In genomic region chr16:49847224-49848003, GRCm38 (mm10) we compare ENCODE assay signal across 19 mouse cellular contexts. TPM values are rescaled to one million over a fixed set of nuclear protein-coding genes. Genes with fewer than 3 reads are reported as not detected.
DNase-seq lines count a peak whose midpoint lies in the region; ATAC-seq and TF ChIP-seq lines count a peak whose summit lies in the region.
"Had no signal": no experiment of that assay in that cellular context is flagged by ENCODE, and none has a peak within 500 bp of the region (broad histone marks: within the 10 kb centered on the region; RNA-seq: fewer than 3 reads in every experiment).

No protein-coding gene starts in this region.

- in situ Hi-C loops in CH12.LX (cut with MboI; ENCODE audit: low pct_ligation_motif_present, low pct_unique_long_range_greater_than_20kb, low sequenced_read_pairs), result no loop called here

- H3K4me3 ChIP-seq in CH12.LX (replicated peaks in 1 of 3; ENCODE audit: low read depth in 2 of 3, low read length in 2 of 3, poor library complexity in 1 of 3), result peak overlapping the region in 1 of 3 experiments; percentile 18
- H3K4me3 ChIP-seq in megakaryocyte, embryonic 14.5 days (replicated peaks), result peak overlapping the region; percentile 82
- H3K4me3 ChIP-seq in forebrain, embryonic 13.5 days, result no peak overlapping the region
- H3K4me3 ChIP-seq: heart, embryonic 15.5 days; hindbrain, embryonic 10.5 days; layer of hippocampus, adult 2 months; midbrain, embryonic 15.5 days had no signal

- DNase-seq in CH12.LX (ENCODE audit: extremely low read depth), result peak; percentile 46
- peak; percentile 74 for DNase-seq in thymus, postnatal 14 days
- DNase-seq in neural tube, embryonic 10.5 days (ENCODE audit: extremely low spot score, low spot score), result no peak
- no peak for DNase-seq in frontal cortex, postnatal 10 days (ENCODE audit: low spot score in 2 of 2)
- DNase-seq: adrenal gland, postnatal 10 days; cerebellum, postnatal 14 days; embryo, embryonic 11 days; kidney, adult 11 months; layer of hippocampus, postnatal 36 days had no signal

- H3K27me3 ChIP-seq in CH12.LX (replicated peaks), result no peaks in the 10 kb centered on the region
- H3K27me3 ChIP-seq in megakaryocyte, embryonic 14.5 days (replicated peaks), result no peaks in the 10 kb centered on the region
- H3K27me3 ChIP-seq in forebrain, embryonic 13.5 days, result no peaks in the 10 kb centered on the region
- H3K27me3 ChIP-seq: heart, embryonic 15.5 days; midbrain, embryonic 15.5 days had no signal

- H3K79me2 ChIP-seq in CH12.LX (replicated peaks; ENCODE audit: control insufficient read depth, extremely low read depth, insufficient read depth, poor library complexity, severe bottlenecking), result no peaks in the 10 kb centered on the region

- 0 out of 2 replicates have a peak, but pooled peaks have one; percentile 26 for ATAC-seq in common myeloid progenitor, adult 5-6 weeks (replicated peaks; ENCODE audit: low read depth, poor library complexity, severe bottlenecking)
- no peak for ATAC-seq in forebrain, embryonic 13.5 days
- ATAC-seq: hindbrain, postnatal 0 days; midbrain, embryonic 15.5 days; Patski had no signal

- TF ChIP-seq CTCF in CH12.LX (conservative IDR thresholded peaks at IDR 0.05 in 1 of 2, IDR thresholded peaks at IDR 0.05 in 1 of 2; ENCODE audit: low read depth in 2 of 2, low read length in 2 of 2), result no peak

- no peak overlapping the region for H3K9ac ChIP-seq in CH12.LX (ENCODE audit: insufficient read depth, low read depth)
- no peak overlapping the region for H3K9ac ChIP-seq in forebrain, embryonic 13.5 days
- H3K9ac ChIP-seq: heart, embryonic 15.5 days; midbrain, embryonic 15.5 days had no signal

- no peak for TF ChIP-seq EP300 in CH12.LX (IDR thresholded peaks at IDR 0.05; ENCODE audit: low read length)

- TF ChIP-seq POLR2A in CH12.LX (IDR thresholded peaks at IDR 0.05; ENCODE audit: low read depth, low read length), result no peak

- H3K9me3 ChIP-seq in CH12.LX (replicated peaks; ENCODE audit: low read length), result no peaks in the 10 kb centered on the region
- H3K9me3 ChIP-seq in megakaryocyte, embryonic 14.5 days, result no peaks in the 10 kb centered on the region
- no peaks in the 10 kb centered on the region for H3K9me3 ChIP-seq in forebrain, embryonic 13.5 days (replicated peaks)
- H3K9me3 ChIP-seq: heart, embryonic 15.5 days; hindbrain, embryonic 10.5 days; midbrain, embryonic 15.5 days had no signal

- H3K4me1 ChIP-seq in CH12.LX (ENCODE audit: control insufficient read depth in 1 of 2, insufficient read depth in 2 of 2), result peaks cover 17 to 37% of the 10 kb centered on the region in 2 experiments
- H3K4me1 ChIP-seq in megakaryocyte, embryonic 14.5 days, result peaks cover 90% of the 10 kb centered on the region
- no peaks in the 10 kb centered on the region for H3K4me1 ChIP-seq in forebrain, embryonic 13.5 days
- H3K4me1 ChIP-seq: heart, embryonic 15.5 days; hindbrain, embryonic 10.5 days; midbrain, embryonic 15.5 days had no signal

- dilution Hi-C loops in CH12.LX (cut with MboI; ENCODE audit: extremely low pct_ligation_motif_present, extremely low pct_unique_long_range_greater_than_20kb, low sequenced_read_pairs), result no loop called here

- no peak overlapping the region for H3K27ac ChIP-seq in CH12.LX (ENCODE audit: insufficient read depth, low read depth)
- H3K27ac ChIP-seq in forebrain, embryonic 13.5 days, result no peak overlapping the region
- H3K27ac ChIP-seq: heart, embryonic 15.5 days; hindbrain, embryonic 10.5 days; hindbrain, postnatal 0 days; layer of hippocampus, adult 2 months; macrophage; midbrain, embryonic 15.5 days had no signal

- peak overlapping the region; percentile 48 for H3K4me2 ChIP-seq in CH12.LX (ENCODE audit: insufficient read depth, low read depth, poor library complexity, severe bottlenecking)
- no peak overlapping the region for H3K4me2 ChIP-seq in forebrain, embryonic 13.5 days
- H3K4me2 ChIP-seq: heart, embryonic 15.5 days; midbrain, embryonic 15.5 days had no signal

- no peak for TF ChIP-seq RAD21 in CH12.LX (IDR thresholded peaks at IDR 0.05; ENCODE audit: low read depth, low read length)

- no peaks in the 10 kb centered on the region for H3K36me3 ChIP-seq in CH12.LX (replicated peaks in 1 of 2; ENCODE audit: control insufficient read depth in 1 of 2, insufficient read depth in 1 of 2, low read length in 1 of 2)
- peaks cover 4% of the 10 kb centered on the region for H3K36me3 ChIP-seq in megakaryocyte, embryonic 14.5 days (replicated peaks; ENCODE audit: low read length)
- no peaks in the 10 kb centered on the region for H3K36me3 ChIP-seq in forebrain, embryonic 13.5 days (ENCODE audit: poor library complexity, severe bottlenecking)
- H3K36me3 ChIP-seq: heart, embryonic 15.5 days; hindbrain, embryonic 10.5 days; midbrain, embryonic 15.5 days had no signal

- 88% methylated on average over 5 of the region's 5 CpGs for WGBS in forebrain, embryonic 13.5 days

TF ChIP-seq in CH12.LX, 34 proteins besides CTCF, POLR2A, EP300 and RAD21:
- no peak for TF ChIP-seq ZKSCAN1 (IDR thresholded peaks at IDR 0.05; ENCODE audit: borderline replicate concordance, low read depth, low read length)
- TF ChIP-seq KAT2A (IDR thresholded peaks at IDR 0.05; ENCODE audit: insufficient replicate concordance, low read length), result no peak
- TF ChIP-seq TCF12 (IDR thresholded peaks at IDR 0.05; ENCODE audit: low read depth, low read length), result peak; percentile 24; the same call in 1 of the 2 replicates
- TF ChIP-seq IRF4 (IDR thresholded peaks at IDR 0.05; ENCODE audit: low read depth, low read length), result peak; percentile 13; the same call in 1 of the 2 replicates

RNA-seq across cellular contexts. Expression of gene Cd47, which starts 47.1 kb away (rescaled TPM):
- total RNA-seq in CH12.LX (2012; rRNA removed) (111 and 142 TPM in 2 replicates), CH12.LX (2014; rRNA removed) (277 and 278 TPM in 2 replicates)
- 102 and 109 TPM in 2 replicates for polyA plus RNA-seq in CH12.LX (2012; ENCODE audit: insufficient read length, low read depth)
- 237 and 246 TPM in 2 replicates for total RNA-seq in common myeloid progenitor, adult 5-6 weeks (2017)
- polyA plus RNA-seq in megakaryocyte, embryonic 14.5 days (2012; ENCODE audit: insufficient read depth, low replicate concordance), result 98.5 and 119 TPM in 2 replicates
- 72.9 and 80.4 TPM in 2 replicates for polyA plus RNA-seq in forebrain, embryonic 13.5 days (2015; fragmentation: Nextera tagmentation; extraction: Ambion mirVana)

Comparison
In these comparisons a context has a peak if more than half of its experiments do, and no peak if none do; other contexts are left out.
1. DNase-seq: peak in CH12.LX (single experiment) and thymus, postnatal 14 days (single experiment); none in neural tube, embryonic 10.5 days (single experiment) and frontal cortex, postnatal 10 days (0 of 2).